Mouse (Mus musculus) ES-Bruce4 (cell line): Measurements from ENCODE around the gene Vdr. TPM values are rescaled to one million over a fixed set of nuclear protein-coding genes. Genes with fewer than 3 reads are reported as not detected.

Source experiments
- H3K27ac ChIP-seq: 2 replicates; pipeline ENCODE4 v1.5.1; 2012; ENCODE audit warnings: low read length, inconsistent platforms; ENCODE audit not compliant: insufficient read depth
- H3K27me3 ChIP-seq: 2 replicates; pipeline ENCODE4 v1.6.1; 2012; ENCODE audit warnings: mild to moderate bottlenecking, low read length, inconsistent platforms; ENCODE audit not compliant: control insufficient read depth, poor library complexity, insufficient read depth, severe bottlenecking
- H3K36me3 ChIP-seq: 2 replicates; pipeline ENCODE4 v1.6.1; 2012; ENCODE audit warnings: inconsistent platforms, mild to moderate bottlenecking, low read length, moderate library complexity; ENCODE audit not compliant: control insufficient read depth, poor library complexity, insufficient read depth, severe bottlenecking
- H3K4me1 ChIP-seq: one replicate; pipeline ENCODE4 v1.8.1; 2011; ENCODE audit warnings: low read length; ENCODE audit not compliant: control insufficient read depth, insufficient read depth
- H3K4me3 ChIP-seq: 2 replicates; pipeline ENCODE4 v1.5.1; 2011; ENCODE audit warnings: low read depth, mild to moderate bottlenecking, low read length
- H3K9ac ChIP-seq: 2 replicates; pipeline ENCODE4 v1.6.1; 2012; ENCODE audit warnings: low read depth, mild to moderate bottlenecking, inconsistent platforms; ENCODE audit not compliant: poor library complexity, severe bottlenecking
- H3K9me3 ChIP-seq: replicated peaks from 2 replicates; pipeline ENCODE4 v1.6.1; 2012; ENCODE audit warnings: mild to moderate bottlenecking, low read length, inconsistent platforms; ENCODE audit not compliant: control insufficient read depth, poor library complexity, insufficient read depth, severe bottlenecking
- CTCF ChIP-seq: IDR thresholded peaks from one replicate; pipeline ENCODE4 v1.8.1; 2011; ENCODE audit warnings: low read depth, low read length
- EP300 ChIP-seq: IDR thresholded peaks from 2 replicates; pipeline ENCODE4 v1.6.1; 2011; ENCODE audit warnings: low read depth, low read length; ENCODE audit not compliant: insufficient read depth
- POLR2A ChIP-seq: IDR thresholded peaks from one replicate; pipeline ENCODE4 v1.8.1; 2011; ENCODE audit warnings: low read length; ENCODE audit not compliant: insufficient read depth
- polyA plus RNA-seq: library from polyadenylated mRNA; stranded (reverse); fragments of >200 nt; gene quantifications from 2 replicates; pipeline ENCODE4 v1.2.4, GENCODE M21; 2011; ENCODE audit warnings: low read depth; ENCODE audit not compliant: missing spikeins, insufficient read depth, insufficient read length

Gene Vdr
- polyA plus RNA-seq, 1 experiment = 1.6 TPM

GRCm38 (mm10) chr15:97887541-97888016, 22.9 kb downstream of the Vdr start:
- no peaks in the 10 kb centered on the region for H3K27me3 ChIP-seq
- no peak overlapping the region for H3K27ac ChIP-seq
- no peak overlapping the region for H3K4me3 ChIP-seq
- TF ChIP-seq EP300 (no peak), POLR2A (no peak), CTCF (no peak)
- H3K36me3 ChIP-seq = no peaks in the 10 kb centered on the region
- no peaks in the 10 kb centered on the region for H3K9me3 ChIP-seq
- no peak overlapping the region for H3K9ac ChIP-seq
- no peaks in the 10 kb centered on the region for H3K4me1 ChIP-seq

GRCm38 (mm10) chr15:97881423-97881822, 29.0 kb downstream of the Vdr start:
- Histone ChIP-seq H3K36me3 (no peaks in the 10 kb centered on the region), H3K9me3 (no peaks in the 10 kb centered on the region), H3K4me3 (no peak overlapping the region), H3K4me1 (peaks cover 1% of the 10 kb centered on the region), H3K9ac (no peak overlapping the region), H3K27me3 (no peaks in the 10 kb centered on the region), H3K27ac (no peak overlapping the region)
- TF ChIP-seq CTCF (no peak), POLR2A (no peak), EP300 (no peak)

GRCm38 (mm10) chr15:97880441-97880840, 30.0 kb downstream of the Vdr start:
- no peaks in the 10 kb centered on the region for H3K9me3 ChIP-seq
- no peaks in the 10 kb centered on the region for H3K27me3 ChIP-seq
- H3K27ac ChIP-seq = no peak overlapping the region
- H3K36me3 ChIP-seq = no peaks in the 10 kb centered on the region
- H3K4me1 ChIP-seq = peaks cover 2% of the 10 kb centered on the region
- no peak overlapping the region for H3K9ac ChIP-seq
- TF ChIP-seq CTCF (no peak), POLR2A (no peak), EP300 (no peak)
- no peak overlapping the region for H3K4me3 ChIP-seq

GRCm38 (mm10) chr15:97878696-97879328, 31.6 kb downstream of the Vdr start:
- H3K4me3 ChIP-seq = no peak overlapping the region
- peaks cover 2% of the 10 kb centered on the region for H3K4me1 ChIP-seq
- TF ChIP-seq CTCF = no peak
- no peak for TF ChIP-seq POLR2A
- TF ChIP-seq EP300 = no peak
- no peaks in the 10 kb centered on the region for H3K9me3 ChIP-seq
- H3K27ac ChIP-seq = no peak overlapping the region
- no peak overlapping the region for H3K9ac ChIP-seq
- no peaks in the 10 kb centered on the region for H3K27me3 ChIP-seq
- no peaks in the 10 kb centered on the region for H3K36me3 ChIP-seq

GRCm38 (mm10) chr15:97875784-97876183, 34.6 kb downstream of the Vdr start:
- H3K9me3 ChIP-seq = no peaks in the 10 kb centered on the region
- H3K9ac ChIP-seq = no peak overlapping the region
- H3K4me1 ChIP-seq = peaks cover 2% of the 10 kb centered on the region
- TF ChIP-seq CTCF (no peak), POLR2A (no peak), EP300 (no peak)
- H3K36me3 ChIP-seq = no peaks in the 10 kb centered on the region
- H3K27me3 ChIP-seq = no peaks in the 10 kb centered on the region
- no peak overlapping the region for H3K27ac ChIP-seq
- H3K4me3 ChIP-seq = no peak overlapping the region

- Histone ChIP-seq H3K9me3 (no peaks in the 10 kb centered on the region), H3K36me3 (no peaks in the 10 kb centered on the region), H3K4me3 (no peak overlapping the region), H3K27me3 (no peaks in the 10 kb centered on the region), H3K4me1 (peaks cover 2% of the 10 kb centered on the region), H3K27ac (no peak overlapping the region), H3K9ac (no peak overlapping the region)
- TF ChIP-seq CTCF (no peak), POLR2A (no peak), EP300 (no peak)
These were observed 36.7 kb downstream of the Vdr start for GRCm38 (mm10) chr15:97873717-97874116.
